Mouse (Mus musculus) ovary, postnatal 10 days (tissue): ENCODE results near the gene Wbp11.

Experiments
- DNase-seq: peaks from one replicate; pipeline ENCODE4 v3.0.0; 2022; ENCODE audit warnings: low spot score

Wbp11 gene

GRCm38 (mm10) chr6:136827881-136828561 is at the start of gene Wbp11:
TSS of gene Wbp11 (minus strand) at chr6:136828233.
- peak; percentile 86 for DNase-seq

DNA sequence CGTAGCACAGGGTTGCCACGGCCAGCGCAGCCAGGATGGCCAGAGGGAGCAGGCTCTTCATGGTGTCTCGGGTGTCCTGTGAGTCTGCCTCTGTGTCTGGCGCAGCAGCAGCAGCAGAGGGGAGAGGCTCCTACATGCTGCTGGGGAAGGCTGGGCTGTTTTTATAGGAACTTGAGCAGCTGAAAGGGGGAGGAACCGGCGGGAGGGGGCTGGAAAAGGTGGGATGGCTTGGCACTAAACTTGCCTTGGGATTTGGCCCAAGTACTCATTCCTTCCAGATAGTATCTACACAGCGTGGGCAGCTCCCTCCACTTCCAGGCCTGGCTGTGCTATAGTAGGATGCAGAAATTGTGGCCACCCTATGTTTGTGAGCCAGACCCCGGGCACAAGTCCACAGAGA is 47.6 kb upstream of the Wbp11 start, which contains the start of gene Mgp:
Mgp (minus strand) TSS at position 154 of the 400 bp plus-strand sequence.
- DNase-seq = no peak

DNA sequence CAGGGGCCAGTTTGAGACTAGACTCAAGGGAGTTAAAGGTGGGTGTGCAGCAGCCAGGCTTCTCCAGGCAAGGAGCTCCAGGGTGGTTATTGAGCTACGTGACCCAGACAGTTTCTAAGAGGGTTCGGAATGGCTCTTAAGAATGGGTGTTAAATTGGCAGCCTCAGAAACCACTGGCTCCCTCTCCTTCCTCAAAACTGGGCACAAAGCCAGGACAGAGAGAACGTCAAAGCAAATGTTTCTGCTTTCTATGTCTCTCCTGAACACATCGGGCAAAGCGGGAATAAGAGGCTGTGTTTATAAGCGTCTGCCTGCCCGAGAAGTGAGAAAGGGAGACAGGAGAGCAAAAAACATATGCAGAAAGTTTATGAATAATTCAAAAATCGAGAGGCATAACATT is 46.6 kb upstream of the Wbp11 start:
- no peak for DNase-seq

DNA sequence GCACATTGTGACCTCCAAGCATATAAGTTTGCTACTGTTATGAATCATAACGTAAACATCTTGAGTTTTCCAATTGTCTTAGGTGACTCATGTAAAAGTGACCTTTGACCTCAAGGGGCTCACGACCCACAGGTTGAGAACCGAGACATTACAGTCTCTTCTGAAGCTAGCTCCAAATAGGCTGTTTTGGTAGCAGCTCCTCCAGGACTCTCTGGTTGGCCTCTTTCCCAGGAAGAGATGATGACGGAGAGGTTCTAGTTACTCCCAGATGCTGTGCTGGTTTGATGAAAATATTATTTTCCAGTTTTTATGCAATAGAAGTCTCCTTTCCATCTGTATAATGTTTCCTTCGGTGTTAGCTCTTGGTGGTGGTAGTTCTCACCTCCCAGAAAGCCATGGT is 40.9 kb upstream of the Wbp11 start:
- no peak for DNase-seq

- no peak for DNase-seq
These were observed 38.1 kb upstream of the Wbp11 start for GRCm38 (mm10) chr6:136866150-136866549.

DNA sequence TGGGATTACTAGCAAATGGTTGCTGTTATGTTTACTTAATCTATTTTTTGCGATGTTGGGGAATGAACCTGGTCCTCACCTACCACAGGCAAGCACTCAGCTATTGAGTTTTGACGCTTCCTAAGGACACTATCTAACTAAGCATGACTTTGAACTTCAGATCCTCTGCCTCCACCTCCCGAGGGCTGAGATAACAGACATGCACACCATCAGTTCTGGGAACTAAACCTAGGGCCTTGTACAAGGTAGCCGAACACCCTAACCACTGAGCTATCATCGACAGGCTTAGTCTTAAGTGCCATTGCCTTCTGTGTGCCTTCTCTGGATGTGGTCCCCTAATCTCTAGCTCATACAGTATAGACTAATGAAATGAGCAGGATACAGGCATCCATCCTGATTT is 37.3 kb upstream of the Wbp11 start:
- DNase-seq = no peak

GRCm38 (mm10) chr6:136861020-136861419 is 33.0 kb upstream of the Wbp11 start:
- DNase-seq = no peak

DNA sequence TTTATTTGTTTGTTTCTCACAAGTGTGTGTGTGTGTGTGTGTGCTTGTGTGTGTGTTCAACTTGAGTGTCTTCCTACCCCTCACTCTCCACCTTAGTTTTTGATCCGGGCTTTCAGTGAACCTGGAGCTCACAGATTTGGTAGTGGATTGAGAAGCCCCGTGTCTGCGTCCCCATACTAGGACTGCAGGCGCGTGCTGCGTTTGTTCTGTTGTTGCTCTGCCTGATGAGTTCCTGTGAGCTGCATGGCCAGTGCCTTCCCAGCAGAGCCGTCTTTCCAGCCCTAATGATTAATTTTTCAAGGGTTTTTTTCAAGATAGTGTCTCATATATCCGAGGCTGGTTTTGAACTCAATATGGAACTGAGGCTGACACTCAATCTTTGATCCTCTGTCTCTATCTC is 30.4 kb upstream of the Wbp11 start:
- no peak for DNase-seq

GRCm38 (mm10) chr6:136857873-136858260 is 29.8 kb upstream of the Wbp11 start:
- DNase-seq = no peak

GRCm38 (mm10) chr6:136857186-136857872 is 29.3 kb upstream of the Wbp11 start, which contains the start of gene Art4:
TSS of gene Art4 (minus strand) at chr6:136857733.
- peak; percentile 27 for DNase-seq

- DNase-seq = no peak
These were observed 28.1 kb upstream of the Wbp11 start for GRCm38 (mm10) chr6:136856071-136856636.

- DNase-seq = no peak
These were observed 27.1 kb upstream of the Wbp11 start for GRCm38 (mm10) chr6:136855183-136855582.

GRCm38 (mm10) chr6:136854361-136854781 is 26.3 kb upstream of the Wbp11 start:
- no peak for DNase-seq

GRCm38 (mm10) chr6:136852762-136853161 is 24.7 kb upstream of the Wbp11 start:
- DNase-seq = no peak

- DNase-seq = no peak
These were observed 24.3 kb upstream of the Wbp11 start for GRCm38 (mm10) chr6:136852348-136852747.

DNA sequence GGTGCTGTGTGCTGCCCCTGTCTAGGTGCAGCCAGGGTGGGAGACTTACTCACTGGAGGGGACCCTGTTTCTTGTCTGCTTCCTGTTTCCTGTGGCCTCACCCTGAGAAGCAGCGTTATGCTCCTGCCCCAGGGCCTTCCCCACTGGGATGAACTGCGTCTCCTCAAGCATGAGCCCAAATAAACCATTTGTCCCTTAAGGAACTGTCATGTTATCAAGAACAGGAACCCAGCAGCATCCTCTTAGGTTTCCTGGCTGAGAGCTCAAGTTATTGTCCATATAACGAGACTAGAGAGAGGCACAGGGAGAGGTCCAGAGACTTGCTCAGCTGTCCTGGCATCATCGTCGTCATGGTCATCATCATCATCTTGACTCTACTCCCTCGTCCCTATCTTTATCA is 22.2 kb upstream of the Wbp11 start:
- DNase-seq = no peak

DNA sequence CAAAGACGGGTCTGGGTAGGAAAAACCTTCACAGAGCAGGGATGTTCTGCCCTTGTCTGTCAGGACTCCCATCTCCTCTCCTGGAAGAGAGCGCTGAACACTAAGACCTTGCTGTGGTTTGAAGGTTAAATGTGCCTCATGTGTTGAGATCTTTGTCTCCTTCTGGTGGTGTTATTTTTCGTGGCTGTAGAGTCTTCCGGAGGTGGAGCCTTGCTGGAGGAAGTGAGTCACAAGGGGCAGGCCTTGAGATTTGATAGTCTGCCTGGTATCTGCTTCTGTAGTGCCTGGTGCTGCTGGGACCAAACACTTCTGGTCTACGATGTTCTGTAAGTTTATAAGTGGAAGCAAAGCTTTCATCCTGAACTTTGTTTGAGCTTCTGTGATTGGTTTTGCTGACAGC is 20.9 kb upstream of the Wbp11 start:
- DNase-seq = no peak

DNA sequence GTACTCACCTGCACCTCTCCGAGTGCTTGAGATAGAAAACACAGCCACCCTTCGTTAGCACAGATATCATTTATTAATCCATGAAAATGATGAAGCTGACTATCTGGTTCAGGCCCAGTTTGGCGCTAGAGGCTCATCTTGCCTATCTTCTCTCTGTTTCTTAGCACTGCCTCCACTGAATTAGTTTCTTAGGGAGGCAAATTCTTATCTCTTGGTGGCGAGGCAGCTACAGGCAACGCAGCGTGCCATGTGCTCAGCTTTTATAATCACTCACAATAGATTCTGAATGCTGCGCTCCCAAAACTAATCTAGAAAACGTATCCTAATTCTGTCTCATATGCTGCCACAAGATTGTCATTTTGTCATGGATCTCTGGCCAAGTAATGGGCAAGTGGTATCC is 20.4 kb upstream of the Wbp11 start:
- DNase-seq = no peak

DNA sequence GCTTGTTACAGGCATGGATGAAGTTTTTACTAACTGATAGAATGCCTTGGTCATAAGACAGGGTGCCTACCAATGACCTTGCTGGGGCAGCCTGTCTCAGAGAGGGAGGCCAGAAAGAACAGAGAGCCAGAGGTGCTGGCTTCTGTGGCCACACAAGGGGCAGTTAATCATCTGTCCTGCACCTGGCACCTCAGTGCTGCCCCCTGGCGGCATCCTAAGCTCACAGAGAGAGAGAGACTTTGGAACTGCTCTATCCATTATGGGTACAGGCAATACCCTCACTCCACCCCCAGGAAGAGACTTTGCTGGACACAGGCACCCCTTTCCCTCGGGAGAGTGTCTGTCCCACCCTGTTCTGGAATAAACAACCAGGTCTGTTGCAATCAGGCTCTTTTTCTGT is 19.8 kb upstream of the Wbp11 start:
- no peak for DNase-seq

DNA sequence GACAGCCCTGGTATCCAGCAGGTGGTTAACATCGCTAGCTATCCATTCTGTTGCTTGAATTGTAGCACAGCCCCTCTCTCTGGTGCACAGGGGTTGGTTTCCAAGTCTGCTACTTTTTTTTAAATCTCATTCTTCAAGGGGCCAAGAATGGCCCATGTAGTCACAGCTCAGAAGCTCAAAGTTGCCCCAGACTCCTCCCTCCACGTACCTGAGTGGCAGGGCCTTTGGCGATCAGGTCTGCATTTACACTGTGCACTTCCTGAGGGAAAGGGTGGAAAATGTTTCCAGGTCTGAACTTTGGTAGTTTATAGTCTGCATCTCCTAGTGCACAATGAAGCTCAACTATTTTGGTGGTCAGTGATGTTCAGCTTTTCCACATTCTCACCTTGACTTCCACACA is 19.2 kb upstream of the Wbp11 start:
- DNase-seq = no peak

DNA sequence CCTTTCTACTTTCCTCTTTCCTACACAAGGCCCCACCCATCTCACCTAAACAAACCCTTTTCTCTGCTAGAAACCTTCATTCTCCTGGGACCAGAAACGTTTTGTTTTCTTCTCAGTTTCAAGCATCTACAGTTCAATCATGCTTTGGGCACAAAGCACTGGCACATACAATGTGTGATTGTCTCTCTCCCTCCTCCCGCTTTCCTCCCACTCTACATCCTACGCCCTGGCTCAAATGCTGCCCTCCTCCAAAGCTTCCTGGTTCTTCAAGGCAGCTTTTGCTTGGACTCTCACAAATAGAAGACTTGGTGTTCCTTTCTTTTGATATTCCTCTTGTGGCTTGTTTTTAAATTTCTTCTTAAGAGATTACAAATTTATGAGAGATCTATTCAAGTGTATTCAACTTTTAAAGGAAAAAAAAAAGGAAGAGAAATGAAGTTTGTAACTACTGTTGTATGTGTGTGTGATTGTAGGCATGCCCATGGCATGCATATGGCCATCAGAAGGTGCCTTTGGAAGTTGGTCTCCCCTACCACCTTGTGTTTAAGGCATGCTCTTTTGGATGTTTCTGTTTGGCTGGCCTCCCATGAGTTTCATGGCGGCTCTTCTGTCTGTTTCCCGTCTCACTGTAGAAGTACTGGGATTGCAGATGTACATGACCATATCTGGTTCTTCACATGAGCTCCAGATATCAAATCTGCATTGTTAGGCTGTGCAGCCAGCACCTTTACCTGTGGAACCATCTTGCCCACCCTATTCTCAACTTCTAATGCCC is 17.9 kb upstream of the Wbp11 start:
- DNase-seq = no peak

DNA sequence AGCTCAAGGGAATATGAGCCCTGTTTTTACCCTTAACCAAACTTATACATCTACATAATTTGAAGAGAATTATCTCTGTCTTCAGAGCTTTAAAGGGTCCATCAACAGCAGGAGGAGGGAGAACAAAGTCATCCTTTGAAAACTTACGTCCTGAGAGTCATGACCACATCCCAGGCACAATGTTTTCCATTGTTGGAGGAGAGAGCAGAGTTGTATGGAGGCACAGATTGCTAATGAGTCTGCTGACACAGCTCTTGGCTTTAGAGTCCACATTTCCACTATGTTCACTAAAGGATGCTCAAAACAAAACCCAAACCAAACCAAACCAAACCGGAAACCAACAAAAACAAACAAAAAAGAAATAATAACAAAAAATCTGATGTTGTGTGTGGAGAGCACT is 16.9 kb upstream of the Wbp11 start:
- no peak for DNase-seq

- DNase-seq = no peak
These were observed 9.3 kb upstream of the Wbp11 start for GRCm38 (mm10) chr6:136837323-136837722.
